Mouse (Mus musculus) embryonic facial prominence, embryonic 15.5 days (tissue): ENCODE data around the gene Kcmf1. TPM values are rescaled to one million over a fixed set of nuclear protein-coding genes. Genes with fewer than 3 reads are reported as not detected.

Experiments used
- ATAC-seq: fragments of 200-750 bp; cut with Nextera tagmentation; 2 replicates; pipeline ENCODE4 v1.8.0; 2017; ENCODE audit warnings: low read depth, moderate TSS enrichment; ENCODE audit not compliant: insufficient number of reproducible peaks, low FRiP score, low TSS enrichment
- H3K27ac ChIP-seq: fragments of 300-500 bp; sonication (generic); replicated peaks from 2 replicates; pipeline ENCODE4 v1.5.1; 2015; ENCODE audit warnings: mild to moderate bottlenecking, inconsistent platforms
- H3K27me3 ChIP-seq: fragments of 300-500 bp; sonication (generic); 2 replicates; pipeline ENCODE4 v1.6.1; 2015; ENCODE audit warnings: inconsistent platforms
- H3K36me3 ChIP-seq: fragments of 300-500 bp; sonication (generic); 2 replicates; pipeline ENCODE4 v1.6.1; 2015; ENCODE audit warnings: mild to moderate bottlenecking, inconsistent platforms
- H3K4me1 ChIP-seq: fragments of 300-500 bp; sonication (generic); 2 replicates; pipeline ENCODE4 v1.6.1; 2015; ENCODE audit warnings: inconsistent platforms
- H3K4me2 ChIP-seq: fragments of 300-500 bp; sonication (generic); replicated peaks from 2 replicates; pipeline ENCODE4 v1.6.1; 2015; ENCODE audit warnings: mild to moderate bottlenecking, inconsistent platforms
- H3K4me3 ChIP-seq: fragments of 300-500 bp; sonication (generic); replicated peaks from 2 replicates; pipeline ENCODE4 v1.5.1; 2015; ENCODE audit warnings: mild to moderate bottlenecking, inconsistent platforms
- H3K9ac ChIP-seq: fragments of 300-500 bp; sonication (generic); 2 replicates; pipeline ENCODE4 v1.6.1; 2015; ENCODE audit warnings: inconsistent platforms
- H3K9me3 ChIP-seq: fragments of 300-500 bp; sonication (generic); replicated peaks from 2 replicates; pipeline ENCODE4 v1.6.1; 2016; ENCODE audit warnings: inconsistent platforms
- WGBS: fragments of 180-500 bp; shearing (Covaris S2); methylation state at CpG from one replicate; pipeline ENCODE4 v1.1.7; 2015; 5-methylcytosine and 5-hydroxymethylcytosine counted together
- polyA plus RNA-seq: library from polyadenylated mRNA; unstranded; fragments of >200 nt; fragmentation: Nextera tagmentation; extraction: Ambion mirVana; gene quantifications from 2 replicates; pipeline ENCODE4 v1.2.1, GENCODE M21; 2015

Gene Kcmf1
- polyA plus RNA-seq, 1 experiment from 2014 or later: 41.8 TPM

DNA sequence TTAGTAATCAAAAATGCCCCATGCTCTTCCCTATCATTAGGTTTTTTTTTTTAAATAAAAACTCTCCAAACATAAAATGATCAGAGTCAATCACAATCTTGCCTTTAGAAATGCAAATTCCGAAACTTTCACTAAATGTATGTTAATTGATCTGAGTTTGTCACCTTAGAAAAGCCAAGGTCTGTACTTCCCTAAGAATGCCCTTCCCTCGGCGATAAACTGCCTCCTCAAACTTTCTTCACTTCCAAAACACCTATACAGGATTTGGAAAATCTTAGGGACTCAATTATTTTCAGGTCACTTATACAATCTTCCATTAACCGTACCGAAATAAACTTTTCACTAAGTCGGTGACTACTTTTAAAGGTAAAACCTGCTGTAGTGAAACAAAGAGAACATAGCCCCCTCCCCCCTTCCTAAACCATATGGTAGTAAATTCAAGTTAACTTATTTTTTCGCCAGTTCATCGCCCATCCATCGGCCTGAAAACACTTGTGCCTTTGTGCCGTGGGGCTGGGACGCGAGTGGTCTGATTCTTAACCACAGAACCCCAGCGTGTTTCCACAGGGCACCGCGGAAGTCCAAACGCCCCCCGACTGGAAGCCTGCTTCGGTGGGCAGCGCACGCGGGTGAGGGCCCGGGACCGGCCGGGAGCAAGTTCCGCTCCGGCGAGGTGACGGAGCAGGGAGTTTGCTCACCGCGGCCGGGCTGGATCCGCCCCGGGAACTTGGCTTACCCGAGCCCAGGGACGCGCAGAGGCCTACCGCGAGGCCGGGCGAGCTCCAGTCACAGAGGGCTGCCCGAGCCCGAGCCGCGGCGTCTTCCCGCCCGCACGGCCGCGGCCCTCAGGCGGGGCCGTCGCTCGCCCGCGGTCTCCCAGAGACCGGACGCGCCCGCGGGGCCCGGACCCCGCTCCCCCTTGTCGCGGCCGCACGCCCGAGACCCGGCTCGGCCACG, 1.3 kb downstream of the Kcmf1 start:
- no peaks in the 10 kb centered on the region for H3K27me3 ChIP-seq
- no peaks in the 10 kb centered on the region for H3K9me3 ChIP-seq
- H3K36me3 ChIP-seq: no peaks in the 10 kb centered on the region
- peak overlapping the region; percentile 72 for H3K4me2 ChIP-seq
- 1% methylated on average over 59 of the region's 71 CpGs for WGBS
- H3K4me3 ChIP-seq: peak overlapping the region; percentile 93
- peak; percentile 48 for ATAC-seq
- H3K9ac ChIP-seq: peak overlapping the region; percentile 100
- peak overlapping the region; percentile 98 for H3K27ac ChIP-seq
- peaks cover 23% of the 10 kb centered on the region for H3K4me1 ChIP-seq

DNA sequence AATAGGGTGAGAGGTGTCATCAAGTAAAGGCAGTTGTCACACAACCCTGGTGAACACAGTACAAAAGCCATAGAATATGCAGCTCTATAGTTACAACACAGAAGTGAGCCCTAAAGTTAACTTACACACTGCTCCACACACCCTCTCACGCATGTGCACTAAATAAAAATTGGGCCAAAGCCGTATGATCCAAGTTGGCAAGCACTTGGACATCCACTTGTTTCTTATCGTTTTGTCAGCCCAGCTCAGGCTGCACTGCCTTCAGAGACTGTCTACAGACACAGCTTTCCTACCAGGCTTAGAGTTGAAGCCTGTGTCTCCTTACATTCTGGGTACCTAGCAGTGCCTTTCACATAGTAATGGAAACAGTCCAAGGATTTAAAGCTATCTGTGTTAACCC, 4.8 kb downstream of the Kcmf1 start:
- 68% methylated on average over 3 of the region's 3 CpGs for WGBS
- H3K4me1 ChIP-seq: peaks cover 15% of the 10 kb centered on the region
- H3K4me2 ChIP-seq: no peak overlapping the region
- H3K9ac ChIP-seq: no peak overlapping the region
- H3K4me3 ChIP-seq: no peak overlapping the region
- ATAC-seq: no peak
- no peaks in the 10 kb centered on the region for H3K9me3 ChIP-seq
- no peak overlapping the region for H3K27ac ChIP-seq
- no peaks in the 10 kb centered on the region for H3K36me3 ChIP-seq
- H3K27me3 ChIP-seq: no peaks in the 10 kb centered on the region

DNA sequence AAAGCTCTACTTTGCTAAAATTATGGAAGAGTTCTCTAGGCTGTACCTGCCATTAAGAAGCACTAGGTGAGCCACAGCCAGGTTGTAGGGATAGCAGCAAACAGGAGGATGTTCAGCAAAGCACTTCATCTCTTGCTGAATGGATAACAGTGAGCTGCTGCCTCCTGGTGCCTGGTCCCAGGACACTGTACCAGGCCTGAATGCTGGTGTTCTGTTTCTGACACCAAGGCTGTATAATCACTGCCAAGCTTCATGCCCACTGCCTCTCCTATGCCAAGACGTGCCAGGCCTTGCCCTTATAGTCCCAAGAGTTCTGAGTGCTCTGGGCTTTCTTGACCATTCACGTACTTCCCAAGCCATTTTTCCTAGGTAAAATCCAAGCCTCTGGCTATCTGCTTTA, 8.5 kb downstream of the Kcmf1 start:
- Histone ChIP-seq H3K9me3 (no peaks in the 10 kb centered on the region), H3K4me3 (no peak overlapping the region), H3K9ac (no peak overlapping the region), H3K4me2 (no peak overlapping the region), H3K27me3 (no peaks in the 10 kb centered on the region), H3K36me3 (no peaks in the 10 kb centered on the region), H3K27ac (no peak overlapping the region), H3K4me1 (peaks cover 11% of the 10 kb centered on the region)
- WGBS: 88% methylated on average over 2 of the region's 2 CpGs
- ATAC-seq: no peak

DNA sequence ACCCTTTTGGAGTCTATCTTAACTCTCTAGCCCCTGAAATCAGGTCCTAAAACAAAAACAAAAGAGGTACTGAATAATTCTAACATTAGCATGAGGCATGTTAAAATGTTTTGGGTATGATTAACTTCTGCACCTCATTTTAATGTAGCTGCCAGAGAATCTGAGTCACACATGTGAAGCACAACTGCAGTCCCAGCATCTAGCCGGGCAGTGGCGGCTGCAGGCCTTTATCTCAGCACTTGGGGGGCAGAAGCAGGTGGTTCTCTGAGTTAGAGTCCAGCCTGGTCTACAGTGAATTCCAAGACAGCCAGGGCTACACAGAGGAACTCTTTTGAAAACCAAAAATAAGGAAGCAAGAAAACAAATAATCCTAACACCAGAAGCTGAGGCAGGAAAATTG, 11.1 kb downstream of the Kcmf1 start:
- Histone ChIP-seq H3K4me2 (no peak overlapping the region), H3K4me3 (no peak overlapping the region), H3K9me3 (no peaks in the 10 kb centered on the region), H3K27ac (no peak overlapping the region), H3K27me3 (no peaks in the 10 kb centered on the region), H3K36me3 (no peaks in the 10 kb centered on the region), H3K9ac (no peak overlapping the region), H3K4me1 (peaks cover 23% of the 10 kb centered on the region)
- ATAC-seq: no peak
- 72% methylated on average over 2 of the region's 2 CpGs for WGBS

DNA sequence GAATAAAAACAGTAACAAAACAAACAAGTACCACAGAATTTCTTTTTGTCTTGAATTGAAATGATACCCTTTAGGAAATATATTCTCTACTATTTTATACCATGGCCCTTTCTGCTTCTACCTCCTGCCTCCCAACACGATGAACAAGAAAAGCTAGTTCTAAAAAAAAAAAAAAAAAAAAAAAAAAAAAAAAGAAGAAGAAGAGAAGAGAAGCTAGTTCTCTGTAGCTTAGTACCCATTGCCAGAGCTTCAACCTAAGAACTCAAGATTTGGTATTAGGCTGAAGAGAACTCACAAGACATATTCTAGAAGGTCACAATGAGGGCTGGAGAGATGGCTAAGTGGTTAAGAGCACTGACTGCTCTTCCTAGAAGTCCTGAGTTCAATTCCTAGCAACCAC, 14.5 kb downstream of the Kcmf1 start:
- Histone ChIP-seq H3K9me3 (no peaks in the 10 kb centered on the region), H3K36me3 (no peaks in the 10 kb centered on the region; the same call in 1 of the 2 replicates), H3K4me3 (no peak overlapping the region), H3K4me1 (peaks cover 34% of the 10 kb centered on the region), H3K27ac (no peak overlapping the region), H3K4me2 (no peak overlapping the region), H3K27me3 (no peaks in the 10 kb centered on the region), H3K9ac (no peak overlapping the region)
- WGBS: 55% methylated on average over 1 of the region's 1 CpGs
- ATAC-seq: no peak

DNA sequence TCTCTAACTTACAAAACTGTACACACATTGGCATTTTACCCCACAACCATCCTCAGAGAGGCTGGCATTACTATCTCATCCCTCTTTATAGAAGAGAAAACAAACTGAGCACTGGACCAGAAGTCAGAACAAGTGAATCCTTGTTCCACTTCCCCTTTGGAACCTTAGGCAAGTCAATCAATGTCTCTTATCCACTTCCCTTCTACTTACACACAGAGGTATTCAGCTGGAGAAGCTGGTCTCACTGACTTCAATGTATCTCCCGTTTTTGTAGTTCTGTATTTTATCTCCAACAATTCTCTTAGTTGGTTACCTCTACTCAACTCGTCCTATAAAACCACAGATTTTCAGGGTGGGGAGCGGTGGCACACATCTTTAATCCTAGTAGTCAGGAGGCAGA, 15.0 kb downstream of the Kcmf1 start:
- Histone ChIP-seq H3K27me3 (no peaks in the 10 kb centered on the region), H3K36me3 (no peaks in the 10 kb centered on the region; the same call in 1 of the 2 replicates), H3K9me3 (no peaks in the 10 kb centered on the region), H3K4me2 (no peak overlapping the region), H3K4me3 (no peak overlapping the region), H3K4me1 (peaks cover 31% of the 10 kb centered on the region), H3K27ac (no peak overlapping the region), H3K9ac (no peak overlapping the region)
- no peak for ATAC-seq
- 75% methylated on average over 3 of the region's 3 CpGs for WGBS

DNA sequence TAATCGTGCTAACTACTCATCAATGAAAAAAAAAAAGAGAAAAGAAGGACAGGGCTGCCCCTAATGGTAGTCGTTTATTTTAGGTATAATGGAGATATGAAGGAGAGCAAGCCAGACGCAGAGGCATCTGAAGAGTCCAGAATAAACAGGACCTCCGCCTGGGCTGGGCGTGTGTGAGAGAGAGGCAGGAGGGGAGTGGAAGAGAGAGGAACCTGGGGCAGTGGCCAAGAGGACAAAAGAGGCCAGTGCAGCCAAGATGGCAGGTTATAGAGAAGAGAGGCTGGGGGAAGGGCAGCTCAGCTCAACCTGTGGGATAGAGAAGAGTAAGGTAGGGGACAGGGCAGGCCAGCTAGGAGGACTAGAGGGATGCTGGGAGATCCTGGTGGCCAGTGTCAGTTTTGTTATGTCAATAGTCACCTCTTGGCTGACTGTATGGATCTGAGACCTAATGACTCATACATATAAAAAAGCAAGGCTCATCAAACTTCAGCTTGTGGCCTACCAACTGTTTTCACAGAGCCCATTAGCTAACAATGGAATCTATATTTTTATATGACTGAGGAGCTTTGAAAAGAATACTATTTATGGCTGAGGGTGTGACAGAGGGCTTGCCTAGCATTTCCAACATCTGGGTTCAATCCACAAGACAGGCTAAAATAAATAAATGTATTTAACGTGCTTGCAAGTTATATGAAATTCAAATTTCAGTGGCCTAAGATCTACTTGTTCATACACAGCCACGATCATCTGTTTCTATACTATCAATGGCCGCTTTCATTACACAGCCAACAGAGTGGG, 16.9 kb downstream of the Kcmf1 start:
- Histone ChIP-seq H3K4me1 (peaks cover 23% of the 10 kb centered on the region), H3K4me2 (no peak overlapping the region), H3K27ac (peak overlapping the region; percentile 22; the same call in 1 of the 2 replicates), H3K36me3 (no peaks in the 10 kb centered on the region; the same call in 1 of the 2 replicates), H3K9ac (no peak overlapping the region), H3K4me3 (no peak overlapping the region), H3K9me3 (no peaks in the 10 kb centered on the region), H3K27me3 (no peaks in the 10 kb centered on the region)
- no peak for ATAC-seq
- 77% methylated on average over 8 of the region's 8 CpGs for WGBS

DNA sequence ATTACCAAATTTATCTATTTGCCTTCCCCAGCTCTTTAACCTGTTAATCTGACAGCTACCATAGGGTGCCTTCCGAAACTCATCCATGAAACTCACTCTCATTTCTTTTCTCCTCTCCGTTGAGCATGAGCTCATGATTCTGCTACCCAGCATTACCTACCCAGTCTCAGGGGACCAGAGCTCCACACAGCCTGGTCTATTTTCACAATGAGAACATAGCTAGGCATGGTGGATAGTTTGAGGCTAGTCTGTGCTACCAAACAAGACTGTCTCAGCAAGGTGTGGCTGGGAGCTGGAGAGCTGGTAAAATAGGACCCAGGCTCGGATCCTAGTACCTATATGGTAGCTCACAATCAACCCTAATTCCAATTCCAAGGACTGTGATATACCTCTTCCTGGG, 17.6 kb downstream of the Kcmf1 start:
- ATAC-seq: no peak
- no peaks in the 10 kb centered on the region for H3K27me3 ChIP-seq
- WGBS: 90% methylated on average over 3 of the region's 3 CpGs

DNA sequence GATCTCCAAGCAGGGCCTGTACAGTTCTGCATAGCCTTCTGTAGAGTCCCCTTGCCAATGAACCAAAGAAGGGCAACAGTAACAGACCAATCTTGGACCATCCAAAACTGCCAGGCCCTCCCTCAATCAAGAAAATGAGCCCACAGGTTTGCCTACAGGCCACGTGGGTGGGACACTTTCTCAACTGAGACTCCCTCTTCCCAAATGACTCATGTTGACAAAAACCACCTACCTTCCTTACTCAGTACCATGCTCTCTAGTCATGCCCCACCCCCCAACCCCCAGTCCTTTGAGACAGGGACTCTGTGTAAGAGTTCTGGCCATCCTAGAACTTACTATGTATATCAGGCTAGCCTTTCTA, 18.2 kb downstream of the Kcmf1 start:
- H3K4me1 ChIP-seq: peaks cover 23% of the 10 kb centered on the region
- H3K9me3 ChIP-seq: no peaks in the 10 kb centered on the region
- H3K27ac ChIP-seq: no peak overlapping the region
- H3K27me3 ChIP-seq: no peaks in the 10 kb centered on the region
- no peaks in the 10 kb centered on the region; the same call in 1 of the 2 replicates for H3K36me3 ChIP-seq
- no peak for ATAC-seq
- no peak overlapping the region for H3K4me3 ChIP-seq
- no peak overlapping the region for H3K4me2 ChIP-seq
- 81% methylated on average over 1 of the region's 1 CpGs for WGBS
- no peak overlapping the region for H3K9ac ChIP-seq

More for the DNA sequence above, 17.6 kb downstream of the Kcmf1 start:
- H3K4me3 ChIP-seq: no peak overlapping the region
- H3K4me2 ChIP-seq: no peak overlapping the region
- no peaks in the 10 kb centered on the region; the same call in 1 of the 2 replicates for H3K36me3 ChIP-seq
- peaks cover 23% of the 10 kb centered on the region for H3K4me1 ChIP-seq
- no peaks in the 10 kb centered on the region for H3K9me3 ChIP-seq
- H3K9ac ChIP-seq: no peak overlapping the region
- H3K27ac ChIP-seq: no peak overlapping the region

DNA sequence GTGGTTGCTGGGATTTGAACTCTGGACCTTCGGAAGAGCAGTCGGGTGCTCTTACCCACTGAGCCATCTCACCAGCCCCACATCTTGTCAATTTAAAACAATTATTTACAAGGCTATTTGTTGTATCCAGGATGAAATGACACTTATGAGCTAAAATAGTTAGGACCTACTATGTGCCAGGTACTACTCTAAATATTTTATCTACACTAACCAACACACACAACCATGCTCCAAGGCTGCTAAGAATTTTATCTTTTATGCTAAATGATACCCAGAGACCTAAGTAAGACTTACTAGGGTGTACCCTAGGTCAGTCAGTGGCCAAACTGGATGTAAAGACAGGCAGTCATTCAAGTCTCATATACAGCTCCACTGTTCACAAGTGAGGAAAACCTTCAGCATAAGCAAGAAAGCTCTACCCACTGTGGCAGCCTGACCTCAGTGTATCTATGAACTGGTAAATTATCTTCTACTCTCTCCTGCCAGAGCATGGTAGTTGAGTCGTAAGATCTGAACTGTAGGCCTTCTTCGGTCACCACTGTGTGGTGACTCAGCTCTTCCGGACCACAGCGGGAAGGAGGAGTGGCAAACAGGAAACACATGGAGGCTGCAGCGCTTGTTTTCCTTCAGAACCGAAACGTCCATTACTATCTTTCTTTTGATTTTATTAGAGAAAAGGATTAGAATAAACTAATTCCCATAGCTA, 18.7 kb downstream of the Kcmf1 start:
- Histone ChIP-seq H3K27ac (no peak overlapping the region), H3K4me2 (no peak overlapping the region), H3K36me3 (no peaks in the 10 kb centered on the region; the same call in 1 of the 2 replicates), H3K27me3 (no peaks in the 10 kb centered on the region), H3K9me3 (no peaks in the 10 kb centered on the region), H3K4me3 (no peak overlapping the region), H3K4me1 (peaks cover 23% of the 10 kb centered on the region), H3K9ac (no peak overlapping the region)
- no peak for ATAC-seq
- WGBS: 79% methylated on average over 9 of the region's 9 CpGs

DNA sequence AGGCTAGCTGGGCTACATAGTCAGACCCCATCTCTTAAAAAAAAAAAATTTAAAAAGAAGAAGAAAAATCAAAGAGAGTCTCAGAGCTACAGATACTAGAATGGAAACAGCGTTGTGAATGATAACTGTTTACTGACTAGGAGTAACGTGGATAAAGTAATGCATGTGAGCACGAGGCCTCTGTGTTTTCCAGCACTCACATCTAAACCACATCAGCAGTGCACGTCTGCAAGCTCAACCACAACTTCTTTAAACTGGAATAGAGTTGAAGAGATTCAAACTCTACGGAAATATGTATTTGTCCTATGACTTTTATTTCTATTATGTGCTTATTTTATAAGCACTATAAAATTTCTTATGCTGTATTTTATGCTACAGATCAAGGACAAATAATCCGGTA, 23.1 kb downstream of the Kcmf1 start:
- Histone ChIP-seq H3K9me3 (no peaks in the 10 kb centered on the region), H3K27ac (no peak overlapping the region), H3K4me3 (no peak overlapping the region), H3K27me3 (no peaks in the 10 kb centered on the region), H3K4me1 (peaks cover 5% of the 10 kb centered on the region; the same call in 1 of the 2 replicates), H3K36me3 (no peaks in the 10 kb centered on the region; the same call in 1 of the 2 replicates), H3K9ac (no peak overlapping the region), H3K4me2 (no peak overlapping the region)
- 83% methylated on average over 6 of the region's 6 CpGs for WGBS
- no peak for ATAC-seq
